Comparison of ENCODE assay signal across 10 mouse cellular contexts in the genomic region with DNA sequence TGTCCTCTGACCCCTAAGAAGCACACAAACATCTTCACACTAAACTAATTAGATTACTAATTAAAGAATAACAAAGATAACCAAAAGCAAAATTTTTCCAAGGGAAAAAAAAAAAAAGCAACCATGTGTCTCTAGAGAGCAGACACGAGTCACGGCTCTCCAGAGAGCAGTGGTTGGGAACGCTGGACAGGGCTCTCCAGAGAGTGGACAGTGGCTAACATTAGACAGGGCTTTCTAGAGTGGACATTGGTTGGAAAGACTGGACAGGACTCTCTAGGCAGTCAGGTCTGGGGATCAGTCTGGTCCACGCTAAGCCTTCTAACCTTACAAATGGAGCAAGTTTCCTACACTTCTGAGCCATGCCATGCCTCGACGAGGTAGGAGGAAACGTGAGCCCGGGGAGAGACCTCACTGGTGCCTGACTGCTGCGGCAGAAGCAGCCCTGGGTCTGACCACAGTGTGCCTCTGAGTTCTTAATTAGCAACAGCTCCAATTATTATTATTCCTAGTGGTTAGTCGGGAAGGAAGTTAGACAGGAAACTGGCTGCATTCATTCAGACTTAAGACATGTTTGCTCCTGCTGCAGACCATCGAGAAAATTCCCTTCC. TPM values are rescaled to one million over a fixed set of nuclear protein-coding genes. Genes with fewer than 3 reads are reported as not detected.
DNase-seq lines count a peak whose midpoint lies in the region; ATAC-seq lines count a peak whose summit lies in the region.
"Had no signal": no experiment of that assay in that cellular context is flagged by ENCODE, and none has a peak within 500 bp of the region (broad histone marks: within the 10 kb centered on the region; RNA-seq: fewer than 3 reads in every experiment).

No protein-coding gene starts in this region.

- ATAC-seq in hindbrain, embryonic 12.5 days (ENCODE audit: low FRiP score), result no peak
- no peak for ATAC-seq in hindbrain, embryonic 11.5 days (ENCODE audit: low FRiP score)
- no peak for ATAC-seq in embryonic facial prominence, embryonic 12.5 days (ENCODE audit: insufficient number of reproducible peaks, insufficient read depth, low FRiP score, low TSS enrichment)
- ATAC-seq in limb, embryonic 11.5 days (ENCODE audit: insufficient number of reproducible peaks, low FRiP score, low TSS enrichment, low read depth), result no peak
- no peak for ATAC-seq in forebrain, embryonic 15.5 days (replicated peaks)

- H3K9ac ChIP-seq in hindbrain, embryonic 12.5 days, result no peak overlapping the region
- H3K9ac ChIP-seq in hindbrain, embryonic 11.5 days (ENCODE audit: low read depth, low read length), result no peak overlapping the region
- no peak overlapping the region for H3K9ac ChIP-seq in embryonic facial prominence, embryonic 12.5 days
- H3K9ac ChIP-seq in limb, embryonic 11.5 days (ENCODE audit: low read length), result no peak overlapping the region
- H3K9ac ChIP-seq in forebrain, embryonic 15.5 days (replicated peaks), result no peak overlapping the region
- H3K9ac ChIP-seq: midbrain, embryonic 12.5 days had no signal

- no peak overlapping the region for H3K4me2 ChIP-seq in hindbrain, embryonic 12.5 days (replicated peaks)
- H3K4me2 ChIP-seq in hindbrain, embryonic 11.5 days (replicated peaks; ENCODE audit: low read depth, low read length), result no peak overlapping the region
- H3K4me2 ChIP-seq in embryonic facial prominence, embryonic 12.5 days (replicated peaks), result no peak overlapping the region
- no peak overlapping the region for H3K4me2 ChIP-seq in limb, embryonic 11.5 days (ENCODE audit: low read depth, severe bottlenecking)
- H3K4me2 ChIP-seq in forebrain, embryonic 15.5 days (replicated peaks), result no peak overlapping the region
- H3K4me2 ChIP-seq: midbrain, embryonic 12.5 days had no signal

- no peak overlapping the region for H3K4me3 ChIP-seq in hindbrain, embryonic 12.5 days
- no peak overlapping the region for H3K4me3 ChIP-seq in hindbrain, embryonic 11.5 days (ENCODE audit: low read depth, low read length)
- H3K4me3 ChIP-seq in brown adipose tissue, adult 24 weeks (ENCODE audit: insufficient read depth, low read depth, low read length), result no peak overlapping the region
- no peak overlapping the region for H3K4me3 ChIP-seq in embryonic facial prominence, embryonic 12.5 days
- no peak overlapping the region for H3K4me3 ChIP-seq in limb, embryonic 11.5 days (ENCODE audit: low read depth, low read length)
- no peak overlapping the region for H3K4me3 ChIP-seq in forebrain, embryonic 15.5 days
- H3K4me3 ChIP-seq: midbrain, embryonic 12.5 days had no signal

- WGBS in hindbrain, embryonic 12.5 days, result 59% methylated on average over 11 of the region's 11 CpGs
- WGBS in hindbrain, embryonic 11.5 days, result 67% methylated on average over 11 of the region's 11 CpGs
- 19% methylated on average over 11 of the region's 11 CpGs for WGBS in embryonic facial prominence, embryonic 12.5 days
- 19% methylated on average over 11 of the region's 11 CpGs for WGBS in limb, embryonic 11.5 days
- WGBS in forebrain, embryonic 15.5 days, result 70% methylated on average over 11 of the region's 11 CpGs

- 0 out of 2 replicates have a peak overlapping the region, but pooled peaks have one; percentile 17 for H3K27ac ChIP-seq in hindbrain, embryonic 12.5 days
- H3K27ac ChIP-seq in hindbrain, embryonic 11.5 days (ENCODE audit: low read depth, low read length), result no peak overlapping the region
- H3K27ac ChIP-seq in brown adipose tissue, adult 24 weeks (replicated peaks; ENCODE audit: low read depth, low read length), result 0 out of 2 replicates have a peak overlapping the region, but pooled peaks have one; percentile 14
- peak overlapping the region; percentile 51 for H3K27ac ChIP-seq in embryonic facial prominence, embryonic 12.5 days
- H3K27ac ChIP-seq in limb, embryonic 11.5 days (replicated peaks; ENCODE audit: low read depth, low read length), result peak overlapping the region; percentile 53; the same call in 1 of the 2 replicates
- H3K27ac ChIP-seq in forebrain, embryonic 15.5 days (replicated peaks), result no peak overlapping the region
- H3K27ac ChIP-seq: midbrain, embryonic 12.5 days had no signal

- H3K36me3 ChIP-seq in hindbrain, embryonic 12.5 days, result no peaks in the 10 kb centered on the region
- H3K36me3 ChIP-seq in hindbrain, embryonic 11.5 days (ENCODE audit: control insufficient read depth, insufficient read depth, low read length), result no peaks in the 10 kb centered on the region
- no peaks in the 10 kb centered on the region for H3K36me3 ChIP-seq in embryonic facial prominence, embryonic 12.5 days
- no peaks in the 10 kb centered on the region; the same call in 1 of the 2 replicates for H3K36me3 ChIP-seq in limb, embryonic 11.5 days (ENCODE audit: control insufficient read depth, insufficient read depth, low read length)
- H3K36me3 ChIP-seq in forebrain, embryonic 15.5 days, result no peaks in the 10 kb centered on the region
- H3K36me3 ChIP-seq: midbrain, embryonic 12.5 days had no signal

- peaks cover 33% of the 10 kb centered on the region for H3K4me1 ChIP-seq in hindbrain, embryonic 12.5 days
- no peaks in the 10 kb centered on the region; the same call in 1 of the 2 replicates for H3K4me1 ChIP-seq in hindbrain, embryonic 11.5 days (replicated peaks; ENCODE audit: control insufficient read depth, insufficient read depth, low read length)
- H3K4me1 ChIP-seq in brown adipose tissue, adult 24 weeks (ENCODE audit: control insufficient read depth, insufficient read depth, insufficient read length, low read length), result peaks cover 11% of the 10 kb centered on the region; the same call in 1 of the 2 replicates
- peaks cover 42% of the 10 kb centered on the region for H3K4me1 ChIP-seq in embryonic facial prominence, embryonic 12.5 days
- H3K4me1 ChIP-seq in limb, embryonic 11.5 days (ENCODE audit: control insufficient read depth, insufficient read depth, low read length), result peaks cover 32% of the 10 kb centered on the region
- no peaks in the 10 kb centered on the region for H3K4me1 ChIP-seq in forebrain, embryonic 15.5 days

- DNase-seq in hindbrain, embryonic 11.5 days (ENCODE audit: low spot score), result no peak
- peak; percentile 54 for DNase-seq in limb, embryonic 11.5 days (ENCODE audit: low spot score)
- DNase-seq in c-Kit-positive CD71-positive TER-119-positive erythroid progenitor cells, embryonic 14.5 days (ENCODE audit: low spot score), result no peak
- DNase-seq in gastrocnemius, postnatal 25 days, result no peak
- DNase-seq: cerebellum, adult 11 months had no signal

- H3K9me3 ChIP-seq in hindbrain, embryonic 12.5 days (replicated peaks), result no peaks in the 10 kb centered on the region
- no peaks in the 10 kb centered on the region for H3K9me3 ChIP-seq in hindbrain, embryonic 11.5 days (ENCODE audit: control insufficient read depth, low read length)
- H3K9me3 ChIP-seq in embryonic facial prominence, embryonic 12.5 days, result no peaks in the 10 kb centered on the region
- no peaks in the 10 kb centered on the region for H3K9me3 ChIP-seq in limb, embryonic 11.5 days (ENCODE audit: control insufficient read depth, low read length)
- H3K9me3 ChIP-seq in forebrain, embryonic 15.5 days, result no peaks in the 10 kb centered on the region
- H3K9me3 ChIP-seq: midbrain, embryonic 12.5 days had no signal

- H3K27me3 ChIP-seq in hindbrain, embryonic 12.5 days, result no peaks in the 10 kb centered on the region
- H3K27me3 ChIP-seq in hindbrain, embryonic 11.5 days (ENCODE audit: control insufficient read depth, insufficient read depth, low read length), result no peaks in the 10 kb centered on the region
- no peaks in the 10 kb centered on the region for H3K27me3 ChIP-seq in embryonic facial prominence, embryonic 12.5 days
- no peaks in the 10 kb centered on the region for H3K27me3 ChIP-seq in limb, embryonic 11.5 days (ENCODE audit: control insufficient read depth, insufficient read depth, low read length)
- H3K27me3 ChIP-seq in forebrain, embryonic 15.5 days, result no peaks in the 10 kb centered on the region
- H3K27me3 ChIP-seq: midbrain, embryonic 12.5 days had no signal

RNA-seq across cellular contexts. Expression of gene St6galnac3, which starts 32.7 kb away (rescaled TPM):
- polyA plus RNA-seq in hindbrain, embryonic 12.5 days (2016; fragmentation: Nextera tagmentation; extraction: Ambion mirVana), result 31.7 and 40.8 TPM in 2 replicates
- 34.8 and 38.9 TPM in 2 replicates for polyA plus RNA-seq in hindbrain, embryonic 11.5 days (2014; fragmentation: Nextera tagmentation; extraction: Ambion mirVana)
- polyA plus RNA-seq in brown adipose tissue, adult 24 weeks (2012; ENCODE audit: insufficient read depth, insufficient read length, missing spikeins), result 1.4 and 4.4 TPM in 2 replicates
- 64.6 and 70.2 TPM in 2 replicates for polyA plus RNA-seq in embryonic facial prominence, embryonic 12.5 days (2016; fragmentation: Nextera tagmentation; extraction: Ambion mirVana)
- 50.7 and 51.2 TPM in 2 replicates for polyA plus RNA-seq in limb, embryonic 11.5 days (2014; fragmentation: Nextera tagmentation; extraction: Ambion mirVana)
- polyA plus RNA-seq in forebrain, embryonic 15.5 days (2015; fragmentation: Nextera tagmentation; extraction: Ambion mirVana), result 24.4 and 24.5 TPM in 2 replicates
- total RNA-seq in gastrocnemius, postnatal 25 days (2021), result 1 to 10 TPM; 2.3 to 2.8 TPM

Comparison
In these comparisons a context has a peak if more than half of its experiments do, and no peak if none do; other contexts are left out.
1. H3K27ac ChIP-seq: peak in hindbrain, embryonic 12.5 days (single experiment), brown adipose tissue, adult 24 weeks (single experiment), embryonic facial prominence, embryonic 12.5 days (single experiment) and limb, embryonic 11.5 days (single experiment); none in hindbrain, embryonic 11.5 days (single experiment) and forebrain, embryonic 15.5 days (single experiment).